Mouse (Mus musculus) lung, postnatal 36 days (tissue): ENCODE data around the gene Med25.
A peak's percentile ranks its signal among the peaks of the same experiment; 100 is the strongest.
"Not testable (repeated sequence)": the region's sequence is repeated elsewhere in the genome, so short reads cannot be mapped to it uniquely, and the experiment has no call there.

Source experiments
- DNase-seq: peaks from one replicate; pipeline ENCODE4 v3.0.0; 2022; ENCODE audit warnings: mixed read lengths

The Med25 gene

DNA sequence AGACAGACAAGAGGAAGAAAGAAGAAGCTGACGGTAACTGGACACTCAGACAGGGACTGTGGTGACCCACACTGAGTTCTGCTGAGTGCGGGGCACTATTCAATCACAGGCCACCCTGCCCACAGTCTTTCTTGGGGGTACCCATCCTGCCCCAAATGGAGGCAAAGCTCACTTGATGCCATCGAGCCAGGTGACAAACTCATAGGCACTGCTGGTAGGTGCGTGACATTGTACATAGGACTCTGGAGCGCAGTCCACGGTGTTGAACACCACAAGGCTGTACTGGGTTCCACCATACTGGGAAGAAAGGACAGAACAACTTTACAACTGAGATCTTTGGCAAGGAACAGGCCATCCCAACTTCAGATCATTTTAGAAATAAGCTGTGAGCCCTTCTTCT is 901 bp downstream of the Med25 start:
- DNase-seq = no peak

- DNase-seq = no peak
These were observed 1.8 kb downstream of the Med25 start for GRCm38 (mm10) chr7:44890737-44891136.

DNA sequence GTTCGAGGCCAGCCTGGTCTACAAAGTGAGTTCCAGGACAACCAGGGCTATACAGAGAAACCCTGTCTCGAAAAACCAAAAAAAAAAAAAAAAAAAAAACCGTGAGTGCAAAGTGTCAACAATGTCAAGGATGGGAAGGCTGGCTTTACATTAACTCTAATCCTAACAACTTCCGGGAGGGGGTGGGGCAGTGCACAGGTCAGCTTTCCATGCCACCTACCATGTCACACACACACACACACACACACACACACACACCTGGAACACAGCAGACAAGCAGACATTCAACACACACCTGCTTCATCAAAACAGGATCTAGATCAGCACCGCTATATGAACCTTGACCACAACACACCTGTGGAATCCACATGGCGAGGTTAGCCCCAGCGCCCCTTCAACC is 2.3 kb downstream of the Med25 start:
- no peak for DNase-seq

DNA sequence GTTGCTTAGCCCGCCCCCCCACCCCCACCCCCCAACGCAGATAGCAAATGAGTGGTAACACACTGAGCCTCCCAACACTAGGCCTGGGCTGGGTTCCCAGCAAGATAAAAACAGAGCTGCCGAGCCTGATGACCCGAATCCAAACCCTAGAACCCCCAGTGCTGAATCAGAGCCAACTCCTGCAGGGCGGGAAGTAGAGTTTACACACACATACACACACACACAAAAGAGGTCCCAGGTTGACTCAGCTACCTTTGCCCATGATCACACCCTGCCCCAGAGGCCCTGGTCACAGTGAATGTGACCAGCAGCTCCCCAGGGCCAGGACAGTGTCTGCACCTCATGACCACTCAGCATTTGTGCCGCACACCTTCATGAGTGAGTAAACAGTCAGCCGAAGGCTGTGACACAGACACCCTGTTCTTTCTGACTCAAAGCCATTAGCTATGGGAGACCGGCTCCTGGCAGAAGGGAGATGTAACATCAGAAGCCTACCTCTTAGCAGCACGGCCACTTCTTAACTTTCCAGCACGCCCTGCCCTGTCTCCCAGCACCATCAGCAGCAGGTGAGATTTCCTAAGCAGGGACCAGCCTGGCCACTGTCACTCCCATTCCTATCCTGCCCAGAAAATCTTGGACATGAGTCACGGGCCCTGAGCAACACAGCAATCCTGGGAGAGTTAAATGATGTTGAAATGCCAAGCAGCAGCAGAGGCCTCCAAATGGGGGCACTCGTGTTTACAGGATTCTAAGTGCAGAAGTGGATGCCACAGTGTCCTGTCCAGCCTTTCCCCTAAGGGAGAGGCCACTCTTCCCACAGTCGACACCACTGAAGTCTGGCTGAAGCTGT is 4.0 kb downstream of the Med25 start:
- DNase-seq = no peak

DNA sequence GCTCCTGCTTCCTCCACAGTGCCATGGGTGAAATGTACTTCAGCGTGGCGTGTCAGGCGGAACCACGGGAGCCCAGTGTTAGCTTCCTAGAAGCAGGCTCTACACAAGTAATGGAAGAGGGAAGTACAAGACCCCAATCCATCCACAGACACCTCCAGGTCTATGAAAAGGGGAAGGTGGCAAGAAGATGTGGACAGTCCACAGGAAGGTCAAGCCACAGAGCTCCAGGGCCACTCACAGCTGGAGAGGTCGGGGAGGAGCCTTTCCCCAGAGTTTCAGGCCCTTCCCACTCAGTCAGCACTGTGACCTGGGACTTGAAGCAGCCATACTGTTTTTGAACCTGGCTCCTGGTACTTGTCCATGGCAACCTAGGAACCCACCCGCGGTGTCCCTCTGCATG is 5.5 kb downstream of the Med25 start:
- DNase-seq = peak; percentile 53

GRCm38 (mm10) chr7:44884637-44885036 is 7.9 kb downstream of the Med25 start:
- DNase-seq = no peak

DNA sequence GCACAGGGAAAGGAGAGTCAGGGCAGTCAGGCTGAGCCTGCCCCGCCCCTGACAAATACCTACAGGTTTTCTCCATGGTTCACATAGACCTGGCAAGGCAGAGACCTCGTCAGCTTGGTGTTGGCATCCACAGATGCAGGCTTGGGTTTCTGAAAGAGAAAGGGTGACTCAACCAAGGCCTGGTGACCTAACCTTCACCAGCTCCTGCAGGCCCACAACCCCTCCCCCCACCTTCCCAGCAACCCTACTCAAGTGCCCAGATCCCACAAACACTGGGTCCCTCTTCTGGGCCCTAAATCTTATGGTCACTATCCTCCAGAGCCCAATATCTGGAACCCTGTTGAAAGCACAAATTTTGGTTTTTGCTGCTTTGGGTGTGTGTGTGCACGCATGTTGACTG is 9.5 kb downstream of the Med25 start:
- DNase-seq = no peak

DNA sequence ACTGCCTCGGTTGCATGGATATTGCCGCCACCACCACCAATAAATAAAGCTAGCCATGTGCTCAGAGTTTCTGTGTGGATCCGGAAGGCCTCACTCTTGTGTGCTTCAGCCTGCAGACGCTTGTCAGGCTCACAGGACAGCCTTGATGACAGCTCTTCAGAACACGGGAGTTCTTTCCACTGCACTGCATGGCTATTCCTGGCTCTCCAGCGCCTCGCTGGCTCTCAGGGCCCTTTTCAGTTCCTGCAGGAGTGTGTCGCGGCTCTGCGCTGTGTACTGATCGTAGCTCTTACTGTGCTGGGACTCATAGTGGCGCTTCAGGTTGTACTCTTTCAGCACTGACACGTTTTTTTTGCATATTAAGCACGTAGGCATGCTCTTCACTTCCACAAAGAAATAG is 14.7 kb downstream of the Med25 start:
- DNase-seq = no peak

- DNase-seq = not testable (repeated sequence)
These were observed 20.7 kb downstream of the Med25 start for GRCm38 (mm10) chr7:44871774-44872173.

GRCm38 (mm10) chr7:44871181-44871580 is 21.3 kb downstream of the Med25 start:
- DNase-seq = no peak

DNA sequence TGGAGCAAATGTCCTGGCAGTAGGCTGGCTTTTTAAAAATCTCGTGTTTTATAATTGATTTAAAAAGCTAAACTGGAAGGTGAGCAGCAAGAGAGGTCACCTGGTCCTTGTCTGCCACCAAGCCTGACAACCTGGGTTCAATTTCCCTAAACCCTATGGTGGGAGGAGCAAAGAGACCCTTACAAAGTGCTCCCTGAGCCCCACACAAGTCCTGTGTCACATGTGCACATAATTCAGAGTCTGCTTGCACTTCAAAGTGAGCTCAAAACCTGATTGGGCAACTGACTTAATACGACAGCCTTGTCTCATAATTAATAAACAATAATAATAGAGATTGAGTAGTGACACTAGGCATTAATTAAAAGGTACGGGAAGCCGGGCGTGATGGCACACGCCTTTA is 21.9 kb downstream of the Med25 start:
- DNase-seq = no peak

DNA sequence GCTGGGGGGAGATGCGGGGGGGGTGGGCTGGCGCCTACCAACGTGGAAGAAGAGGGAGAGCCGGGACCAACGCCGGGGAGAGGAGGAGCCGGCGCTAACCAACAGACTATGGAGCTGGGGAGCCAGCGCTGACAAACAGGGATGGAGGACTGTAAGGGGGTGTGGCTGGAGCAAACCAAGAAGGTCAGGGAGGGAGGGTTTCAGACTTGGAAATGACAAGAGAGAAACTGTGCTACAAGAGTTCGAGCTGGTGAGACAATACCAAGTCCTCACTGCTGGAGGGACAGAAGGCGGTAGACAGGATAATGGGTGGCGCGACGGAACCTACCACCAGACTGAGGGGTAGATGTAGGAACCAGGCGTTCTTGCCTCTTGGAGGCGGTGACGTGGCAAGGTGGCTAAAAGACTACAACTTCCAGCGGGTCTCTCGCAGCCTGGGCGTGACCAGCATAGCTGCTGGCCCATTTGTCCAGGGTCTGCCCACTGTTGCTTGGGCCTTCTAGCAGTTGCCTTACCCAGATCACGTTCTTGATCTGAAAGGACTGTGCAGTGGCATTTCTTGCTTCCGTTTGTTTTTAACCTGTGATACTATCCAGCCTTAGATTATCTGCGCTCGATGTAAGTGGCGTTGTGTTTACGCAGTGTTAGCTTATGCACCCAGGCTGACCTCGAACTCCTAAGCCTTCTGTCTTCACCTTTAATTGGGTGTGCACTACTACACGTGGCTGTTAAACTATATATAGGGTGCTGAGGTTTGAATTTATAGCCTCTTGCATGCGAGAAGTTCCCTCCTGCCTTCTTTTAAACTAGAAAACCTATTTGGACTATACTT is 22.6 kb downstream of the Med25 start, which contains the start of gene Ptov1:
Ptov1 (minus strand) TSS at position 92 of the 832 bp plus-strand sequence.
- DNase-seq = peak; percentile 97

GRCm38 (mm10) chr7:44868919-44869696 is 23.4 kb downstream of the Med25 start:
- DNase-seq = peak; percentile 77

DNA sequence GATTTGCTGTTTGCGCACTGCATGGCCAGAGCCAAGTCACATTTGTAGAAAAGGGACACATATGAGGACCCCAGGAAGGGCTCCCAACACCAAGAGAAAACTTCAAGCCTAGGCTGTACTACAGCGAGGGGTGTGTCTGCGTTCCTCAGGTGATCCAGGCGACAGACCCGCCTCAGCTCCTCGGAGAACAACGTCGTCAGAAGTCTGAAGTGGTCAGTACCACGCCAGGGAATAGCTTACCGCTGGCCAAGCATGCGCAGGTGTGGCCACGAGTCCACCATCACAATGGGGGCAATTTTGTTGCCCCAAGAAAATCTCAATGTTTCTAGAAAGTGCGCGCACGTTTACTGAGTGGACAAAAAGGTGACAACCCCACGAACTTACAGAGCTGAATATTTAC is 24.0 kb downstream of the Med25 start:
- peak; percentile 85 for DNase-seq

DNA sequence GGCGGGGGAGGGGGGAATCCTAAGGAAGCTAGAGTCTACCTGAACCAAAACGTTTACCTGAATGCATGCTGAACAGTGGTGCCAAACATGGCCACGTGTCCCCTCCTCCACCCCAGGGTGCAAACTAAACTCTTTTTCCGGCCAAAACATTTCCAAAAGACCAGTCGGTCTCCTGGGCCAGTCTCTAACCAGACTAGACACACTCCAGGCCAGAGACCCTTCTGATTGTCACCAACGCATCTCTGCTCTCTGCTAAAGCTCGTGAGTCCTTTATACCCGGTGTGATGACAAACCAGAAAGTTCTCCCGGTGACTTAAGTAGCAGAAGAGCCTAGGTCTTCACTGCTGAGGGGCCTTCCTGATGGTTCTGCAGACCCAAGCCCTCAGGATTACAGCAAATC is 24.7 kb downstream of the Med25 start:
- DNase-seq = no peak

DNA sequence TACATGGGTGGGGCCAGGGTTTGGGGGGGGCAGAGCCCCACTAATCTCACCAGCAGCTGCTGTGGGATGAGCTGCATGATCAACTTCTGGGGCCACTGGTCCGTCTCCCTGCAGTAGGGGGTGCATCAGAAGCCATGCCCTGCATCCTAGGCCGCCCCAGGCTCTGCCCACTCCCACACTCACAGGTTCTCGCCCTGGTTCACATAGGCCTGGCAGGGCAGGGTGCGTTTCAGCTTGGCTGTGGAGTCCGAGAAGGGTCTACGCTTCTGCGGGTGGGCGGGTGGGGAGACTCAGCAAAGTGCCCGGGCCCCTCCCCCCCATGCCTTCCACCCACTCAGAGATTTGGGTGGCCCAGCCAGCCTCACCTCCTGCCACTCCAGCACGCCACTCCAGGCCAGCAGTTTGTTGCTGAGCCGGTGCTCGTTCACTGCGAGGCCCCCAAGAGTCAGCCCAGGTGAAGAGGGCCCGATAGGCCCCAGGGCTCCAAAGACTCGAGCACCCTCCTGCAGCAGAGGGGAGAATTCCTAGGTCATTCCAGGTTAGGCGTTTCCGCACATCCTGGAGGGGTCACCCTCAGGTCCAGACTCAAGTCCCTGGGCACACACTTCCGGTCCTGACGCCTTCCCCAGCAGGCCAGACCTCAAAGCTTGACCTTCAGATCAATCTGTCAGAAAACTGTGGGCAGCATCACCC is 25.4 kb downstream of the Med25 start:
- DNase-seq = no peak

- DNase-seq = peak; percentile 73
These were observed 26.1 kb downstream of the Med25 start for GRCm38 (mm10) chr7:44866276-44867009.

- no peak for DNase-seq
These were observed 27.6 kb downstream of the Med25 start for GRCm38 (mm10) chr7:44864595-44865542.

- no peak for DNase-seq
These were observed 28.5 kb downstream of the Med25 start for GRCm38 (mm10) chr7:44863982-44864494.

DNA sequence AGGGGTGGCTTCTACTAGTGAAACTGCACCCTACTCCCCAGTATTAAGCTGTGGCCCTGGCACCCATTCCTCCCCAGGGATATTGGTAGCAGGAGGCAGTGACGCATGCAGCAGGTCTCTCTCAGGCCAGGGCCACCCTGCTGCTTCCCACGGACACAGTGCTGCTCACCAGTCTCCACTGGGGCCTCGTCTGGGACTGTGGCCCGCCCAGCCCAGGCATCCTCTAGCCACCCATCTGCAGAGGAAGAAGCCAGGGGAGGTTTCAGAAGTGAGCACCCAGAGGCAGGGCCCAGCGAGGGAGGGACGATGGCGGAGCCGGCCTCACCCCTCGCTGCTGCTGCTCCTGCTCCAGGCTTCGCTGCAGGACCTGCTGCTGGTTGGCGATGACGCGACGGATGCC is 29.3 kb downstream of the Med25 start:
- no peak for DNase-seq
